Mouse (Mus musculus) urinary bladder, postnatal 36 days (tissue): Measurements from ENCODE around the gene Borcs7.

ENCODE experiments used
- DNase-seq, 2 experiments: peaks; one replicate each; pipeline ENCODE4 v3.0.0; 2022; ENCODE audit warnings: low spot score in 2 of 2, mixed read lengths in 1 of 2

Gene Borcs7

DNA sequence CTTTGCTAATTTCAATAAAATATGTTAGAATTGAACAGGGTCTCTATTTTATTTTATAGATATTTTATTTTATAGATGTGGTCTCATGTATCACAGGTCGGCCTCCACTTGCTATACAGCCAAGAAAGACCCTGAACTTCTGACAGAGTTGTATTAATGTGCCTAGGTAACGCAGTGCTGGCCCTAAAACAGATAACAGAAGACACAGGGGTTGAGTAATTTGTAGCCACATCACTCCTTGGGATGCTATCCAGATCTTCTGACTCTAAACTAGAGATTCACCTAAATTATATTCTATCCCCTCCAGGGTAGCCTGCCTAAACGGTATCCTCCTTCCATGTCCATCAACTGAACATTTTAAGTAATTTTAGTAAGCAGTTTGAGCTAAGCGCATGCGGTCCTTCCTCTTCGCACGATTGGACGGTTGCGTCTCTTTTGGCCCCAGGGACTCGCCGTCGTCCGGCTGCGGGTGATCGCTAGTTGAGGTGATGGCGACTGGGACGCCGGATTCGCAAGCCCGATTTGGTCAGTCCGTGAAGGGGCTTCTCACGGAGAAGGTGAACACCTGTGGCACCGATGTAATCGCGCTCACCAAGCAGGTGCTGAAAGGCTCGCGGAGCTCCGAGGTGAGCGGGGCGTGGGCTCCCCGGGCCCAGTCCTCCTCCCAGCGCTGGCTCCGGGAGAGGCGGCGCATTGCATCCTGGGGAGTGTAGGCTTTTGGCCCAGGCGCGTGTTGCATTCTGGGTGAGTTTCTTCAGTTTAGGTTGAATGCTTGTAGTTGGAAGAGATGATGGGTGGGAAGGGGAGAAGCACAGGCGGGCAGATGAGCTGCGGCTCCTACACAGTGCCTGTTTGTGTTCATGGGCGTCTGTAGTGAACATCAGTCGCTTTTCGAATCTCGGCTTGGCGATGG is at the start of gene Borcs7:
TSS of gene Borcs7 (plus strand) at position 447 of the 913 bp plus-strand sequence.
- peak; percentile 86 to 87 for DNase-seq

DNA sequence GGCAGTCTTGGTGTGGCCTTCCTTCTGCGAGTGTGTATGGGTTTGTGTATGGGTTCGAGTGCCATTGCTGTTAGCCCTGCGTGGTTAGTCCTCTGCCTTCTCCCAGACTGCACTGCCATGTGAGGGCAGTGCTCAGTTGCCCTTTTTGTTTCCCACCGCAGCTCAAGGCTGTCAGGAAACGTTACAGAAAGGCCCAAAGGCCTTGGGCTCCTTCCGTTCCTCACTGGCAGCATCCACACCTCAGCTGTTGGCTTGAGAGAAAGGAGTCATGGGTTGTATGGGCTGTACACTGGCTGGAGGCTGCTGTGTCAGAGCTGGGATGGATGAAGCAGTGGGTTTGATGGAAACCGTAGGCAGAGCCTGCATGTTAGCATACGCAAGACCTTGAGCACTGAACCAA is 48.9 kb upstream of the Borcs7 start:
- no peak for DNase-seq

DNA sequence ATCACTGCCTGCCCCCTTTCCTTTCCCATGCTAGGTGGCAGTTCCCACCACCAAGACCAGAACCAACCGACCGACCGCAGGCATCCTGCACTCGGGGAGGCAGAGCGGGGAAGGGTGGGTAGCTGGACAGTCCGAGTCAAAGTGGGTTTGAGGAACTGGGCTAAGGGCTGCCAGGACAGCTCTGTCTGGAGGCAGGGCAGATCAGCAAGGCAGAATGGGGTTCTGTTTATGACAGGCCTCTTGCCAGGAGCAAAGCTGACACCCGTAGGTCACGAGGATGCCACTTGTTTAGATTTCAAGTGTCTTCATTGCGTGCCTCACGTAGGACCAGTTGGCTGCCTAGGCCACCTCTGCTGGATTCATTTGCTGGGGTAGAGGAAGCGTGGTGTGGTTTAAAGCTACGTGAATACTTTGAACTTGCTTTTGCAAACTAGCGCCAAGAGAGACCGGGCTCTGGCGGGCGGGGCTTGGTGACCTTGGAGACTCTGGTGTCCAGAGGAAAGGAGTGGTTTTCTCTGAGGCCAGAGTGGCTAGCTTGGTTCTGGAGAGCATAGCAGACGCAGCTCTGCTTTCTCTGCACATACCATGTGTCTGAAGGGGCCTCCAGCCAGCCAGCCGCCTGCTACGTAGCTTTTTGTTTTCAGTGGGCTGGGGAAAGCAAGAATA is 48.2 kb upstream of the Borcs7 start:
- DNase-seq: peak; percentile 52 to 69

DNA sequence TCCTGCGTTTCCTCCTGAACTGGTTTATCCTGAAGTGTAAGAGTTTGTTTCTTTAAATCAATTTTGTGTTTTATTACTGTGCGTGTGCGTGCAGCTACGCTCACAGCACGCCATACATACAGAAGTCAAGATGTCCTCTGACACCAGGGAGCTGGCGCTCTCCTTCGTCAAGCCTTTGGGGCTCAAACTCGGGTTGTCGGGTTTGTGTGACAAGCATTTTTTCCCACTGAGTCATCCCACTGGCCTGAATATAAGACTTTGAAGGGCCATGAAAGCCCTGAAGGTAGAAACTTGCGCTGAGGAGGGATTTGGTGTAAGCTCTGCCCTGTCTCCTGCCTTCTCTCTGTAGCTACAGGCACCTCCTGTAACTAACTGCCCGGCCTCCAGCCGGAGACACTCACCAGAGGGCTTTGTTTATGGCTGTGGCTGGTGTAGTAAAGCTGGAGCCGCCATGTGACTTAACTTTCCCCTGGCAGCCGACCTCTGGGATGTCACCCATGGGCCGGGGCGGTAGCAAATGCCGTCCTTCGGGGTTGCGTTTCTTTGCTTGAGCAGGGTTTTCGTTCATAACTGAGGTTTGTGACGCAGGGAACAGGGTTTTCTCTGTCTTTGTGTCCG is 47.5 kb upstream of the Borcs7 start:
- DNase-seq: no peak

DNA sequence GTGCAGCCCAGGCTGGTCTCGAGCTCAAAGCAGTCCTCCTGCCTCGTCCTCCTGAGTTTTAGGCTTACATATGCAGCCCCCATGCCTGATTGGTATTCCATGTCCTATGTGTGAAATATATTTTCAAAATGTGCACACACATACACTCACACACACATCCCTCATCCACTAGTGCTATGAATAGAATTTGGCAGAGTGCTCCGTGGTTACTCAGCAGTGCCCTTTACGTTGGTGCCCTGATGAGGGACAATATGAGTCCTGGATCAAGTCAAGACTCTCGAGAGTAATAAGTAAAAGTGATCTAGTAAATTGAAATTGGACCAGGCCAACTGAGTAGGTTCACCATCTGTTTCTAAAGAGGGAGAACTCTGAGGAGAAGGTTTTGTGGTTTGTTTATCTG is 46.5 kb upstream of the Borcs7 start:
- DNase-seq: no peak

DNA sequence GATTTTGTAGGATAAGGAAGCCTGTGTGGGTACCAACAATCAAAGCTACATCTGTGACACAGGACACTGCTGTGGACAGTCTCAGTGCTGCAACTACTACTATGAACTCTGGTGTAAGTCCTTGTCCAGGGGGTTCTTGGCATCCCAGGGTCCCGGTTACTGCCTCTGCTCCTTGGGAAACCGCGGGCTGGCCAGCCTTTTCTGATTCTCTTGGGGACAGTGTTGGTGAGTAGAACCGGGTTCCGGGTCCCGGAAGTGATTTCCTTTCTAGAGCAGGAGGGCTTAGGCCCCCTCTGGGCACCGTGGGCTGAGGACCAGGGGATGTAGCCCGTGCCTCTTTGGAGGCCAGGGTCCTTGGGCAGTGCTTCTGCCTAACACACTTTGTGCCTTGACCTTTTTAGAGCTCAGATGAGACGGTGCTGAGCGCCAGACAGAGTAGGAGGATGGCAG is 45.3 kb upstream of the Borcs7 start:
- no peak for DNase-seq

DNA sequence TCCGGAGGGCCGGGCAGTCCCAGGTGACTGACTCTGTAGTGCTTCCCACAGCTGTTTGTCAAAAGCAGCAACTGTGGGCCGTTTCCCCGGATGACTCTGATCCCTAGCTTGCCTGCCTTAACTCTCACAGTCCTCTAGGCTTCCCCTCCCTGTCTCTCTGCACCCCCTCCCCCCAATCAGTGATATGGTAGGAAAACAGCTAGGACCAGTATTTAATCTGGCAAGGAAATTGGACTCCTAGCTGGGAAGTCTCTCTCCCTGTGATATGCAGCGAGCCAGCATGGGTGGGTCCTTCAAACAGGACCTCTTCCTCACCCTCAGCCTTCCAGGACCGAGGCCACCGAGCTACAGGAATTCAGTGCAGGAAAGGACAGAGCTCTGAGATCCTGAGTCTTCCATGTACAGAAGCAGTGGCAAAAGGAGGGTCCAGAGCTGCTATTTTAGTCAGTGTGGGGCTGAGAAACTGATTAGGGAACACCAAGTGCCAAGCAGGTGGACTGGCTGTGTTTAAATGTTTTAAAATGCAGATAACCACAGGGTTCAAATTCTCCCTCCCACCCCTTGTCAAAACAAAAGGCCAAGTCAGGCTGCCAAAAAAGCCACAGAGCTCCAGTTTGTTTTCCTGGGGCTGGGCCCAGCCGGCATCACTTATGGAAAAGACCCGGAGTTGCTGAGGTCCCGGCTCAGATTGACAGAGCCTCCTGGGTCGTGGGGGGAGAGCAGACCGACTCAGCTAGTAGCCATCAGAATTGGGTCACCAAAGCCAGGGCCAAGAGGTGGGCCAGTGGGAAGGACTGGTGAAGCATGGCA is 44.7 kb upstream of the Borcs7 start:
- no peak for DNase-seq

DNA sequence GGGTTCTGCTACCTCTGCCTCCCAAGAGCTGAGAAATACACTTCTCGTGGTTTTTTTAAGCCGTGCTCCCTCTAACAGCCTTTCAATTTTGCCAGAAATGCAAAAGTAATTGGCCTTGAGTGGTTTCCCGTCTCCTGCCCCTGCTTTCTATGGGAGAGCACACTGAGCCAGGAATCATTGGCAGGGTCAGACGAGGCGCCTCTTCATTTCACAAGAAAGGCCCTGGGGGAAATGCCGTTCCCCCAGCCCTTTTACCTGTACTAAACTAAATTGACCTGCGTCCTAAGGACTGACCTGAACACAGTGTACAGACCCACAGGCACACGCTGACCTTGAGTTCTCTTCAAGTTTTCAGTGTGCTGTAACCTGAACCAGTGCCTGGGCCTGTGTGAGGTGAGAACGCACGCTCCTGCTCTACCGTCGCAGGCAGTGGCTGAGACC is 43.6 kb upstream of the Borcs7 start:
- no peak for DNase-seq

DNA sequence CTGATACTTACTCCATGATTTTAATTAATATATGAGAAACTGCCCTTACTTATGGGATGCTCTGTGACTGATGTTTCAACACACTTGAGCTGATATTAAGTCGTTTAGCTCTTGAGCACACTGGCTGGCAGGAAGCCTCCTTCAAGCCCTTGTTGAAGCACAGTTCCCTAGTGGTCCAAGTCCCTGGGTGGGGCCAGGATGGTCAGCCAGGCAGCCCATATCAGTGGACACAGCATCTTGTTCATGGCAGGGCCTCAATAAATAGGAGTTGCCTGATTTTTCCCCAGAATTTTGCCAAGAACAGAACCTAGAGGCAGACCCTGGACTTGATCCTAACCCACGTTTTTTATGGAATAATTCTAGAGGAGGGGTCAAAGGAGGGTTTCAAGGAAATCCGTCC is 42.5 kb upstream of the Borcs7 start:
- DNase-seq: peak in 1 of 2 experiments; percentile 61

DNA sequence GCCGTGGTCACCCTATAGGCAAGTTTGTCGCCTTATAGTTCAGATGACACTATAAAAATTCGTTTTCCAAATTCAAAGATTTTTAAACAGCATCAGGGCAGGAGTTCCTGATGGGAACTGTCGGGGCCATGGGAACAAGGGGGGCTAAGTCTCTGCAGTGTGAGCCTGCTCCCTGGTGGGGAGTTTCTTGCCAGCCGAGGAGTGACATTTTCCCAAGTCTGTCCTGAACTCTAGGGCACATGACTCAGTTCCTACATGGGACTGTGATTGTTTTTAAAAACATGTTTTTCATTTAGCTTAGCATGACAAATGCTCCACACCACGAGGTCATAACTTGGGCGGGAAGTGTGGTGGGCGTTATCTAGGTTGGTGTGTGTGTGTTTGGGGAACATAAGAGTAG is 41.9 kb upstream of the Borcs7 start:
- DNase-seq: no peak

DNA sequence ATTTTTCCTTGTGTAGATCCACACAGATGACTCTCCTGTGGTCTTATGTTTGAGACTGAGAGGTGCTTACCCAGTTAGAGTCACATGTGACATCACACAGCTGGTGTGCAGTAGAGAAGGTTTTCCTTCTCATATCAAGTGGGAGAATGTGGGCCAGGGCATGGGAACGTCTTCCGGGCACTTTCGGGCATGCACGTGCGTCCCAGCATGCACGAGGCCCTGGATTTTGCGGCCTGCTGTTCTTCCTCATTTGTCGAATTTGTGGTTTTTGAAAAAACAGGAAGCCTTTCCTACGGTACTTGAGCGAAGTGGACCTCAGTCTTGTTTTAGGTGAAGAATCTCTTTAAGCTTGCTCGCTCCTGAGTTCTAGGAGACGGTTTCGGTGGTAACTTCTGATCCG is 41.1 kb upstream of the Borcs7 start:
- DNase-seq: no peak

DNA sequence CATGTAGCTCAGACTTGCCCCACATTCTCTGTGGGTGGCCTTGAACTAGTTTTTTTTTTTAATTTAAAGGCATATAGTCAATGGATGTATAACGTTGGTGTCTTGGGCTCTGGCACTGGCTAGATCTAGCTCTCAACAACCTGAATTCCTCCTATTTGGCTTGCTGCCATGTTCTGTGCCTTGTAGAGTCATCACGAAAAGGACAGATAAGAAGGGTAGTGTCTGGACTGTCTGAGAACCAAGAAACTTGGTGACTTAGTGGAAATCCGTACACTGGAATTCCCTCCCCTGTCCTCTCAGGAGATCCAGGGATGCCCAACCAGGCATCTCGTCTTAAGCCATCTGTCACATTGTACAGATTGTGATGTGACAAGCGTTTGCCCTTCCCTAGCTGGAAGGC is 36.5 kb upstream of the Borcs7 start:
- no peak for DNase-seq

DNA sequence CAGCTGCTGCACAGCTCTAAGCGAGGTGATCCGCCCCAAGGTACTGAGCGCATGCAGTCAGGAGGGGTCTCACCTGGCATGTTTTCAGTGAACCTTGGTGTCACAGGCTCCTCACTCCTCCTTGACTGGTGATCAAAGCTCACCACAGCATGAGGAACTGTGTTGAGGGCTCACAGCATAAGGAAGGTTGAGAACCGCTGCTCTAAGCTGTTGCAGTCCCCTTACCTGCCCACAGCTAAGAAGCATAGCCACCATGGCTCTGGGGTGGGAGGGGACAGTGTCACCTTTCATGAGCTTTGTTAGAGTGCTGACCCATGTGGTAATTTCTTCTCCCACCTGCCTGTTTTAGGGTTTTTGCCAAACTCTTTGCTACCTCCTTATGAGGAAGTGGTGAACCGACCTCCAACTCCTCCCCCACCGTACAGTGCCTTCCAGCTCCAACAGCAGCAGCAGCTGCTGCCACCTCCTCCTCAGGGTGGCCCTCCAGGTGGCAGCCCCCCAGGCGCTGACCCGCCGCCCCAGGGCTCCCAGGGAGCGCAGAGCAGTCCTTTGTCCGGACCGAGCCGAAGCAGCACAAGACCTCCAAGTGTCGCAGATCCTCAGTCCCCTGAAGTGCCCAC is 36.0 kb upstream of the Borcs7 start:
- no peak for DNase-seq

DNA sequence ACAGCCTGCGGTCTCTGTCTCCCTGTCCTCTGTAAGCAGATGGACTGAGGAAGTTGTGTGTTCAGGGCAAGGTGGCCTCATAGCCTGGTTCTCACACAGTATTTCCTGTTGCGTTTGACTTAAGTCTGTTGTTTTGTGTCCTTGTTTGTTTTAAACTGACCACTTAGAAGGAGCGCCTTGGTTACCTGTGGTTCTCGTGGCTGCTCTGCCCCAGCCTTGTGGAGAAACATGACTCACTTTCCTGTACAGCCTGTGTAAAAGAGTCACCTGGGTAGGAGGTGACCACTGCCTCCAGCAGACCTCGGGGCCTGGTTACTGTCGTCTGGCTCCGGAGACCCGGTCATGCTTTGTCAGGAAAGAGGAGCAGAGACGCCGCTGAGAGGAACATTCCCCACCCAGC is 34.1 kb upstream of the Borcs7 start:
- no peak for DNase-seq

DNA sequence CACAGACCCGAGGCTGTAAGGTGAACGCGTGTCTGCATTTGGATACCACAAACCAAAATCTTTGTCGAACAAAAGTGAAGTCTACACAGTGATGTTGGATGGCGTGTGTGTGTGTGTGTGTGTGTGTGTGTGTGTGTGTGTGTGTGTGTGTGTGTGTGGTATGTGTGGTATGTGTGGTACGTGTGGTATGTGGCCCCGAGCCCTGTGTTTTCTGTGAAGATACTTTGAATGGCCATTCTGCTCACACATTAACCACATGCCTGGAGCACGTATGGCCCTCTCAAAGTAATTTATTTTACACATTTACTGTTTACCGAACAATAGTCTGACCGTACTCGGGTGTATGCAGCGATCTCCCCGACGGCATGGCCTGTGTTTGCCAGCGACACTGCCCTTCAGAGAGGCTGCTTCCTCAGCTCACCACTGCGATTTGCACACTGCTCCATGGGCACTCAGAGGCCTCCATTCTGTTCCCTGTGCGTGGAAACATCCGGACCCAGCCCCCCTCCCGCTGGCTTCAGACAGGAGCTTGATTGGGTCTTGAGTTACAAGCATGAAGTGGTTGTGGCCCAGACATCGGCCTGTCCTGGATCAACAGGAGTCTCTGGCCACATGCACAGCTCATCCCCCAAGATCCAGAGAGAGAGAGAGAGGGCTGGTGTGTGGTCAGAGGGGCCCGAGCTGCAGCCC is 33.4 kb upstream of the Borcs7 start:
- DNase-seq: no peak

DNA sequence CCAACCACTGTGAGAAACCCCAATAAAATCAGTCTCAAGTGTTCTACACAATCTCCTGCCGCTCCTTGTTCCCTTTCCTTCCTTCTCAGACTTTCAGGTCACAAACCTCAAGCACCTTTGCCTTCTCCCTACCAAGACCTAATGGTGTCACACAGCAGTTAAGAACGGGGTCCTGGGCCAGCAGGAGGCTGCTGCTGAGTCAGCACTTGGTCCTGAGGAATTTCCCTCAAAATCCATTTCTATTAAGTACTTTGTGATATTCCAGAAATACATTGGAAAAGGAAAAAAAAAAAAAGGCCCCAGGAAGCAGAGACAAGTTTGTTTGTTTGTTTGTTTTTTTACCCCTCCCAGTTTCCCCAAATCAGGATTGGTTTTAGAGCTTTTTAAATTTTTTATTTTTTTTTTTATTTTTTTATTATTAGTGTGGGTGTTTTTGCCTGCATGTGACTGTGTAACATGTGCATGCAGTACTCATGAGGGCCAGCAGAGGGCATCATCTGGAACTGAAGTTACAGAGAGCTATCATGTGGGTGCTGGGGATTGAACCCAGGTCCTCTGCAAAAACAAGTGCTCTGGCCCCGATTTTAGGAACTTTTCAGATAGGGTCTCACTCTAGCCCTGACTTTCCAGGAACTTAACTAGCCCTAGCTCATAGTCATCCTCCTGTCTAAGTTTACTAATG is 32.2 kb upstream of the Borcs7 start:
- no peak for DNase-seq

DNA sequence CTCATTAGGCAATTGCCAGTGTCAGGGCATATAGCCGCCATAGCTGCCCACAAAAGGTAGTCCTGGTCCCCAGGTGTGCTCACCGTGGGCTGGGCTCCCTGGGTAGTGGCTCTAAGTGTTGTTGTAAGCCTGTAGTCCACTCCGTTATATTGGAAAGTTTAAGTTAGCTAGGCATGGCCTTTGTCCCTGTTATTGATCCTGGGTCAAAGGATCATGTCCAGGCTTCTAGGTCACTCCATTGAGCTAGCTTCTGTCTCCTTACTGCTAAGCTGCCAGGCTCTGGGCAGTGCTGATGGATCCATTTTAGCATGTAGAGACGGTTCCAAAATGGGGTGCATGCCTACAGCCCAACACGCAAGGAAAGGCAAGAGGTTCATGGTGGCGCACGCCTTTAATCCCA is 31.4 kb upstream of the Borcs7 start:
- DNase-seq: no peak

DNA sequence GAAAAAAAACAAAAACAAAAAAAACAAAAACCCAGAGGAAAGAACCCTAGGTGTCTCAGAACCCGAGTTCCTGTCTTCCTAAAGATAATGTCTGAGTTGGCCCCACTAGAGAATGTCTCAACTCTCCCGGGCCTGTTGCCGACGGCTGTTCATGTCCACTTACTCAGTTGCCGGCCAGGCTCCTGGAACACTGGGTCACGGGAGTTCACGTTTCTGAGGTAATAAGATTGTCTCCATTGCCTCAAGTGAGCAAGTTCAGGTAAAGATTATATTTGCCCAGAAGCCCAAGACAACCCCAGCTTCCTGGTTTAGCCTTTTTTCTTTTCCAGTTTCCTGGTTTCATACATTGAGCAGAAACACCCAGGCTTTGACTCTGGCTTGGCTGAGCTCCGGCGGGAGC is 30.9 kb upstream of the Borcs7 start:
- DNase-seq: no peak

DNA sequence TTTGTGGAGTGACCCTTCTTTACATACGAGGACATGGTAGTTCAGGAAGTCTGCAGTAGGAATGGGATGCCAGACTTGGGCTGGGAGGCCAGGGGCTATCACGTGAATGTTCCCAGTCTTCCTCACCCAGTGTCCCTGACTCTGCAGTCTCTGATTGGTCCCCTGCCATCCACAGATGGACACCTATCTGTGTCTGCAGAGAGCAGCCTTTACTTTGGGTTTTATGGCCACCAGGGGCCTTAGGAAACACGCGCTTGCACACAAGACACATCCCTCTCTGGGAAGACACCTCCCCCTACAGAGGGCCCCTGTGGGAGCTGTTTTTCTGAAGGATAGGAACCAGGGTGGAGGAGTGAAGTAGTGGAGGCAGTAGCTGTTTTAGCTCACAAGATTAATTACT is 28.2 kb upstream of the Borcs7 start:
- DNase-seq: no peak

DNA sequence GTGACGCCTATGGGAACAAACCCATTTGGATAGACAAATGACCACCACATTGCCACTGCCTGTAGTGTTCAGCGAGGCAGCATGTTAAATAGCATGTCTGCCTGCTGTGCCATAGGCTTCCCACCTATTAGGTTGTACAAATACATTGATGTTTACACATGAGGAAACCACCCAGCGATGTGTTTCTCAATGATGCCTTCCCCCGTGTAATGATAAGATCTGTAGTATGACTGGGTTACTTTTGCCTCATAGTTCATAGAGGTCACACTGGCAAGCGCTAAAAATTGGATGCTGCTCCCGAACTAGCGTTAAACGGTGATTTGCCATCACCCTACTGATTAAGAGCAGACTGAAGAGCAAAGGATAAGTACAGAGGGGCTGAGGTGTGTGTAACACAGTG is 27.5 kb upstream of the Borcs7 start:
- no peak for DNase-seq
